Mouse (Mus musculus) testis, adult 2 months (tissue): ENCODE results near the gene Srd5a1.

Experiments
- CTCF ChIP-seq: fragments of 200-500 bp; IDR thresholded peaks from 2 replicates; pipeline ENCODE4 v1.5.1; 2012; ENCODE audit warnings: low read depth, mild to moderate bottlenecking, inconsistent platforms, low read length, moderate library complexity; ENCODE audit not compliant: control insufficient read depth, insufficient read depth, insufficient replicate concordance
- POLR2A ChIP-seq: fragments of 200-500 bp; IDR thresholded peaks from 2 replicates; pipeline ENCODE4 v1.6.1; 2012; ENCODE audit warnings: low read depth, mild to moderate bottlenecking, inconsistent platforms, low read length, moderate library complexity; ENCODE audit not compliant: control insufficient read depth

GRCm38 (mm10) chr13:69654508-69654907 is 43.3 kb upstream of the Srd5a1 start:
- TF ChIP-seq POLR2A (no peak), CTCF (no peak)
